Mouse (Mus musculus): ENCODE measurements around the gene Pex11g. TPM values are rescaled to one million over a fixed set of nuclear protein-coding genes. Genes with fewer than 3 reads are reported as not detected.
A peak's percentile ranks its signal among the peaks of the same experiment; 100 is the strongest.

Pex11g gene
- polyA plus RNA-seq, 1 experiment = 0.45 TPM

GRCm38 (mm10) chr8:3449226-3449625 lies 18.3 kb downstream of the Pex11g start:
- TF ChIP-seq GATA1 (IDR thresholded peaks at IDR 0.05; ENCODE audit: low read length) = no peak

- no peak for TF ChIP-seq GATA1 (IDR thresholded peaks at IDR 0.05; ENCODE audit: low read length)
Measured at GRCm38 (mm10) chr8:3439510-3439909, 28.0 kb downstream of the Pex11g start.

- TF ChIP-seq GATA1 (IDR thresholded peaks at IDR 0.05; ENCODE audit: low read length) = no peak
Measured at GRCm38 (mm10) chr8:3436492-3436891, 31.0 kb downstream of the Pex11g start.

GRCm38 (mm10) chr8:3431113-3431512 lies 36.4 kb downstream of the Pex11g start:
- TF ChIP-seq GATA1 (IDR thresholded peaks at IDR 0.05; ENCODE audit: low read length) = no peak

DNA sequence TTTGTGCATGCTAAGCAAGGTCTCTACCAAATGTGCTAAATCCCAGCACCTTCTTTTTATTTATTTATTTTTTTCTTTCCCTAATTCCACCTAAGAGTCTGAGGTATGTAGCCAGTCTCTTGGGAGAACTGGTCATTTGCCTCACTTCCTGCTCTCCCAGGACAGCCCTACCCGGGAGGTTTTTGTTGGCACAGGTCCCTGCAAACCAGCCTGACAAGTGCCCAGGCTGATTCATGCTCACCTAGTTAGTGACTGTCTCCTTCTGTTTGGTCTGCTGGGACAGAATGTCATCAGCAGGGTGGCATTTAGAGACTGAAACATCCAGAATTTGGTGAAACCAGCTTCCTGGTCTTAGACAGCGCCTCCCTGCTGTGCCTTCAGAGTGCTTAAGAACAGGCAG lies 37.5 kb downstream of the Pex11g start:
- TF ChIP-seq GATA1 (IDR thresholded peaks at IDR 0.05; ENCODE audit: low read length) = no peak

DNA sequence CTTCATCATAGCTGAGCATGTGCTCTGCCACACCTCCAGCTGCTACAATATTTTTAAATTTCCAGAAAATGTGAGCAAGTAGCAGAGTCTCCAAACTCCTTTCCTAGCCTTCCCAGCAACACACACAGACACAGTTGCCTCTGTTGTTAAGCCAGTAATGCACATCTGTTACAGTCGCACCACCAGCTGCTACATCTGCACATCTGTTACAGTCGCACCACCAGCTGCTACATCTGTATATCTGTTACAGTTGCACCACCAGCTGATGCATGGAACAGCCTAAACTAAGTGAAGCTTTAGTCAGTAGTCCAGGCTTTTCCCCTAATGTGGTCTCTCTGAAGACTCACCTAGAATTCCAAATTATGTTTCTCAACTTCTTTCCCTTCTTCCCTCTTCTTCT lies 39.1 kb downstream of the Pex11g start:
- TF ChIP-seq GATA1 (IDR thresholded peaks at IDR 0.05; ENCODE audit: low read length) = no peak

DNA sequence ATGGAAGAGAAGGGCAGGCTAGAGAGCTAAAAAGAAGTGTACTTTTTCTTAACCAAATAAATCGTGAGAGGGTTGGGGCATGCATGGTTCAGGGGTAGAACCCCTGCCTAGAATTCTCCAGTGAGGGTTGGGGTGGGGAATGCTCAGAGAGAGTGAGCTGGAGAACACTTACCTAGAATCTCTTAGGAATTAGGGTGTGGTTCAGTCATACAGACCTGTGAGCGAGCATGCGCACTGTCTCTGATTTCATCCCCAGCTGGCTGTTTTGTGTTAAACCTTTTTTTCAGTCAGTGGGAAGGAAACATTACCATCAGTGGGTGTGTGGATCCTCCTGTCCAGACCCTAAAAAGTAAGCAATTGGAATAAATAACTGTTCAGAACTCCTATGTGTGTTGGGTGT lies 41.3 kb downstream of the Pex11g start:
- no peak for TF ChIP-seq GATA1 (IDR thresholded peaks at IDR 0.05; ENCODE audit: low read length)

GRCm38 (mm10) chr8:3425217-3425616 lies 42.3 kb downstream of the Pex11g start:
- no peak for TF ChIP-seq GATA1 (IDR thresholded peaks at IDR 0.05; ENCODE audit: low read length)

DNA sequence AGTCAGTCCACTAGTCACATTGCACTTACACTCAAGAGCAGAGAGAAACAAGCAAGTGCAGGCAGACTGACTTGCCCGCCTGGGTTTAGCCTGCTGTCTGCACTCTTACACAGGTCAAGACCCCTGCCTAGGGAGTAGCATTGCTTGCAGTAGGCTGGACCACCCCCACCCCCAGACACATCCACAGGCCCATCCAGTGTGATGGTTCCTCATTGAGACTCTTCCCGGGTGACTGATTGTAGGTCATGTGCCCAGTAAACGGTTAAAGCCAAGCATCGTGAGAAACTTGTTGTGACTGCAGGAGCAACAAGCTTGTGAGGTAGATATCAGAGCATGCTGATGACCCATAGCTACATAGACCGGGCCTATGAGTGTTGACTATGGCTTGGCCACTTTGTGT lies 46.0 kb downstream of the Pex11g start:
- no peak for TF ChIP-seq GATA1 (IDR thresholded peaks at IDR 0.05; ENCODE audit: low read length)

GRCm38 (mm10) chr8:3420105-3420706 lies 47.3 kb downstream of the Pex11g start:
- TF ChIP-seq GATA1 (IDR thresholded peaks at IDR 0.05; ENCODE audit: low read length) = no peak

DNA sequence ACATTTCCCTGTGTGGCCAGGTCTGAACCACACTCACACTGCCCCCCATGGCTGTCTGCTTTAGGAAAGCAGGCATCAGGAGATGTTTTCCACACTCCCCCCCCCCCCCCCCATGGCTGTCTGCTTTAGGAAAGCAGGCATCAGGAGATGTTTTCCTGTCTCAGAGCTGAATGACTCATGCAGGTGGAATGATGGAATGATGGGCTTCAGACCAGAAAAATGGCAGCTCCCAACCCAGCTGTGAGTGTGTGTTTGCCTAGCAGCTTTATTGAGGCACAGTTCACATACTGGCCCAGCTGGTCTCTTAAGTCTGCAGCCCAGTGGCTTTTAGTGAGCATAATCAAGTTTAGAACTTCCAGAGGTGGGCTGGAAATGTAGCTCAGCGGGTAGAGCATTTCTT lies 49.4 kb downstream of the Pex11g start:
- no peak for TF ChIP-seq GATA1 (IDR thresholded peaks at IDR 0.05; ENCODE audit: low read length)

GRCm38 (mm10) chr8:3417455-3417854 lies 50.0 kb downstream of the Pex11g start:
- TF ChIP-seq GATA1 (IDR thresholded peaks at IDR 0.05; ENCODE audit: low read length) = no peak

- no peak for TF ChIP-seq GATA1 (IDR thresholded peaks at IDR 0.05; ENCODE audit: low read length)
Measured at GRCm38 (mm10) chr8:3416846-3417245, 50.6 kb downstream of the Pex11g start.

DNA sequence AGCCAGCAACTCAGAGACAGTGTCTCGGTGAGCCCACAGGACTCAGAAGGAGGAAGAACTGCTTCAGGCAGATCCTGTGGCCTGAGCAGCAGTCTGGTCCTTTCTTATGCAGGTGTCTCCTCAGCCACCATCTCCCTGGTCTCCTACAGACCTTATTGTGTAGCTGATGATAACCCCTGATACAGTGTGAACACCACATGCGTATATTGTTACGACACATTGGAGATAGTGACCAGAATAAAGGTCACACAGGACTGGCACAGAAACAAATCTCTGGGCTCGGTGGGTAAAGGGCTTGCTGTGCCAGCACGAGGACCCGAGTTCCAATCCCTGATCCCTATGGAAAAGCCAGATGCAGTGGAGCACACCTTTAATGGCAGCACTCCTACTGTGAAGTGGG lies 51.8 kb downstream of the Pex11g start:
- TF ChIP-seq GATA1 (IDR thresholded peaks at IDR 0.05; ENCODE audit: low read length) = no peak

GRCm38 (mm10) chr8:3415259-3415658 lies 52.2 kb downstream of the Pex11g start:
- peak; percentile 55 for TF ChIP-seq GATA1 (IDR thresholded peaks at IDR 0.05; ENCODE audit: low read length)

- TF ChIP-seq GATA1 (IDR thresholded peaks at IDR 0.05; ENCODE audit: low read length) = no peak
Measured at GRCm38 (mm10) chr8:3414639-3415190, 52.8 kb downstream of the Pex11g start.

GRCm38 (mm10) chr8:3412816-3413215 lies 54.7 kb downstream of the Pex11g start:
- TF ChIP-seq GATA1 (IDR thresholded peaks at IDR 0.05; ENCODE audit: low read length) = no peak

DNA sequence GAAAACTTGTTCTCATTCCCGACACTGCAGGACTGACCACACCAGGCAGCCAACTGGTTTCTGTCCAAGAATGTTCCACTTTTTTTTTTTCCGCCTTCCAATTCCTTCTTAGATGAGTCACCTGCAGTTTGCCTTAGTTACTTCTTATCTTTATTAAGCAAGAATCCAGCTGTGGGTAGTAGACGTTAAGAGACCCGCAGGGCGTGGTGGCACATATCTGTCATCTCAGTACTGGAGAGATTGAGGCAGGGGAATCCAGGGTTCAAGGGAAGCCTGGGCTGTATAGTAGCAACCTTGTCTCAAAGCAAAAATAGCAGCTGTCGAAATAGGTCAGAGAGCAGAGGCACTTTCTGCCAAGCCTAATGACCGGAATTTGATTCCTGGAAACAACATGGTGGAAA lies 55.6 kb downstream of the Pex11g start:
- TF ChIP-seq GATA1 (IDR thresholded peaks at IDR 0.05; ENCODE audit: low read length) = peak; percentile 70

All from G1E-ER4 (cell line).